Mouse (Mus musculus): ENCODE measurements at regions not wholly inside any gene's neighbourhood (a gene's known extent, or its start where the extent isn't known, plus 50 kb on each side); places are given as distances from the start of the nearest gene placed in this dataset.
A peak's percentile ranks its signal among the peaks of the same experiment; 100 is the strongest.

DNA sequence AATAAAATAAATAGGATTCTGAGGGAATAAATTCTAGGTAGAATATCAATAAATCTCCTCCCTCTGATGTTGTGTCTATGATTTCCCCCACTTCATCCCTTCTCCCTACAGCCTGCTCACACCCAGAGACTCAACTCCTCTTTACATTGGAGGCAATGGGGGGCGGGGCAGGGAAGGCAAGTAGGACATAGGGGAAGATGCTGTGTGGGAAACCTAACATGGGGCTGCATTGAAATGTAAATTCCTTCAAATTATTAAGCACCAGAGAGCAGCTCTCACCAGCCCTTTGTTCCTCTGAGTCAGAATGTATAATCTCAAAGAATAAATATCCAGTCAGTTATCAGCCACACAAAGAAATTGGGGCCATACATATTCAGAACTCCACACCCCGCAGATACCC is 91.6 kb downstream of the Nuf2 start:
- no peak overlapping the region for H3K27ac ChIP-seq (ENCODE audit: low read length)
- peaks cover 2% of the 10 kb centered on the region; the same call in 1 of the 2 replicates for H3K4me1 ChIP-seq (ENCODE audit: control insufficient read depth, insufficient read depth, low read length)
- ATAC-seq, result peak; percentile 54

DNA sequence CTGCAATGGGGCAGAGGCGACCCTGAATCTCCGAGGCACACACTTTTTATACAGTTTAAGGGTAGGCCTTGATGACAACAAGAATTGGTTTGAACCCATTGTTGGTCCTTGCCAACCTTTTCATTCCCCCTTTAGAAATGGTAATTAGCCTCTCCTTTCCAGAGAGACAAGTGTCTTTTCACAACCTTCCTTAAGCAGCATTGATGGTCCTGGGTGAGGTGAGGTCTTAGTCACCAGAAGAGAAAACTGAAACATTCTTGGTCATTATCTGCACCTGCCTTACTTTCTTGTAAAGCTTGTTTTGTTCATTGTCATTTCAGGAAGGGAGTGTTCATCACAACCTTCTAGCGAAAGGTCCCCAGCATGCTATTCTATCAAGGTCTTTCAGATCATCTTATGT is 93.3 kb downstream of the Nuf2 start:
- WGBS, result 69% methylated on average over 3 of the region's 3 CpGs

More for the DNA sequence above, 91.6 kb downstream of the Nuf2 start:
- no peaks in the 10 kb centered on the region for H3K36me3 ChIP-seq (ENCODE audit: control insufficient read depth, insufficient read depth, low read length)
- H3K4me2 ChIP-seq (ENCODE audit: low read length), result no peak overlapping the region
- no peak overlapping the region for H3K4me3 ChIP-seq (ENCODE audit: low read depth, low read length)
- H3K9ac ChIP-seq (ENCODE audit: low read depth, low read length), result no peak overlapping the region
- no peaks in the 10 kb centered on the region for H3K27me3 ChIP-seq (ENCODE audit: control insufficient read depth, insufficient read depth, low read depth, low read length)
- 31% methylated on average over 2 of the region's 2 CpGs for WGBS
- no peaks in the 10 kb centered on the region for H3K9me3 ChIP-seq (replicated peaks; ENCODE audit: control insufficient read depth, low read length, poor library complexity, severe bottlenecking)

DNA sequence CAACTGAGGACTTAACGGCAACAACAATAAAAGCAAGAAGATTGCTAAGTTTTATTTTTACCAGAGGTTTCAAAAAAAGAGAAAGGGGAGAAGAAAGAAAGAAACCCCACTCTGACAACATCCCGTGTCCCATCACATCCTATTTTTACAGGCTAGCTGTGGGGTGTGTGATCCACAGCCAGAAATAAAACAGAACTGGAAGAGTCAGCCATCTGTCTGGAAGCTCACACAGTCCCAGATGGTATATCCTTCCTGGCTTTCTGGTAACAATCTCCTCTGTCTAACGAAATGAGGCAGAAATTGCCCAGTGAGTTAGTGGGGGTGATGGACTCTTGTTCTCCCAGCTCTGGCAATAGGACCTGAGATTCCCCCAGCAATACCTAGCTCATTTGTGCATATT is 108.9 kb downstream of the Nuf2 start:
- Histone ChIP-seq H3K27ac (ENCODE audit: low read length) (no peak overlapping the region), H3K9me3 (replicated peaks; ENCODE audit: control insufficient read depth, low read length, poor library complexity, severe bottlenecking) (no peaks in the 10 kb centered on the region), H3K4me2 (ENCODE audit: low read length) (no peak overlapping the region), H3K9ac (ENCODE audit: low read depth, low read length) (no peak overlapping the region), H3K4me1 (ENCODE audit: control insufficient read depth, insufficient read depth, low read length) (peaks cover 6% of the 10 kb centered on the region; the same call in 1 of the 2 replicates), H3K36me3 (ENCODE audit: control insufficient read depth, insufficient read depth, low read length) (no peaks in the 10 kb centered on the region), H3K4me3 (ENCODE audit: low read depth, low read length) (no peak overlapping the region), H3K27me3 (ENCODE audit: control insufficient read depth, insufficient read depth, low read depth, low read length) (no peaks in the 10 kb centered on the region)
- 78% methylated on average over 3 of the region's 3 CpGs for WGBS
- ATAC-seq, result no peak

More for the DNA sequence above, 93.3 kb downstream of the Nuf2 start:
- H3K9me3 ChIP-seq (replicated peaks; ENCODE audit: control insufficient read depth, low read length, poor library complexity, severe bottlenecking), result no peaks in the 10 kb centered on the region
- H3K4me2 ChIP-seq (ENCODE audit: low read length), result no peak overlapping the region
- no peaks in the 10 kb centered on the region for H3K36me3 ChIP-seq (ENCODE audit: control insufficient read depth, insufficient read depth, low read length)
- H3K27me3 ChIP-seq (ENCODE audit: control insufficient read depth, insufficient read depth, low read depth, low read length), result no peaks in the 10 kb centered on the region
- no peak overlapping the region for H3K4me3 ChIP-seq (ENCODE audit: low read depth, low read length)
- no peak overlapping the region for H3K27ac ChIP-seq (ENCODE audit: low read length)
- no peak overlapping the region for H3K9ac ChIP-seq (ENCODE audit: low read depth, low read length)
- ATAC-seq, result no peak
- H3K4me1 ChIP-seq (ENCODE audit: control insufficient read depth, insufficient read depth, low read length), result peaks cover 2% of the 10 kb centered on the region; the same call in 1 of the 2 replicates

DNA sequence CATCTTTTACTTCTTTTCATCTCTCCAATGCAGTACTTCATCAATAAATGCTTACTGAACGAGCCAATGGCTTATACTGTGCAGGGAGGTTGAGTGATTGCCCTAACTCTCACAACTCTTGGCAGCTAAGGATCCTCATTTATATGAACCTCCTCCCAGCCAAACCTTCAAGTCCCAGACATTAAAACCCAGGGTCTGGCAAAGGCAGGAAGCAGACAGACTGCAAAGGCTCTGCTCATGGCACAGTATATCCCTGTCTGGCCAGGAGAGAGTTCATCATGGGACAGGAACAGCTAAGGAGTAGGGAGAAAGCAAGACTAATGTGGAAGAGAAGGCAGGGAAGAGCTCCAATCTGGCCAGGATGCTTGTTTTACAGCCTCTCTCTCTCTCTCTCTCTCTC is 109.6 kb downstream of the Nuf2 start:
- H3K9me3 ChIP-seq (replicated peaks; ENCODE audit: control insufficient read depth, low read length, poor library complexity, severe bottlenecking), result no peaks in the 10 kb centered on the region
- H3K9ac ChIP-seq (ENCODE audit: low read depth, low read length), result no peak overlapping the region
- H3K4me3 ChIP-seq (ENCODE audit: low read depth, low read length), result no peak overlapping the region
- H3K27me3 ChIP-seq (ENCODE audit: control insufficient read depth, insufficient read depth, low read depth, low read length), result no peaks in the 10 kb centered on the region
- WGBS, result 62% methylated on average over 1 of the region's 1 CpGs
- peaks cover 6% of the 10 kb centered on the region; the same call in 1 of the 2 replicates for H3K4me1 ChIP-seq (ENCODE audit: control insufficient read depth, insufficient read depth, low read length)
- no peak overlapping the region for H3K27ac ChIP-seq (ENCODE audit: low read length)
- H3K36me3 ChIP-seq (ENCODE audit: control insufficient read depth, insufficient read depth, low read length), result no peaks in the 10 kb centered on the region
- ATAC-seq, result no peak
- H3K4me2 ChIP-seq (ENCODE audit: low read length), result no peak overlapping the region

DNA sequence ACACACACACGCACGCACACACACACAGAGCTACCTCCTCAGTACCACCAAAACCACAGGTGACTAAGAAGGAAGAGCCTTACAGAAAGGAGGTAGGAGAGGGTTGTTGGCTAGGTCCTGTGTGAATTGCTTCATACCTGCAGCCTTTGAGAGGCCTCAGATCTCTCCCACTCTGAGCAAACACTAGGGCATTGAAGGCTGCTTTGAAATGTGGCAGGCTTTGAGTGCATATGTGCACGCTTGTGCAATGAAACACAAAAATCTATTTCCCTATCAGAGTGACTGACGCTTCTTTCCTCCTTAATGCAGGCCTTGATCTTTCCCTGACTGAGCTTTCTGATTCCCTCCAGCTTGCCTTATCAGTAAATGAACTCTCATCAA is 112.6 kb downstream of the Nuf2 start:
- ATAC-seq, result peak; percentile 85
- Histone ChIP-seq H3K9me3 (replicated peaks; ENCODE audit: control insufficient read depth, low read length, poor library complexity, severe bottlenecking) (no peaks in the 10 kb centered on the region), H3K4me3 (ENCODE audit: low read depth, low read length) (no peak overlapping the region), H3K9ac (ENCODE audit: low read depth, low read length) (no peak overlapping the region), H3K4me2 (ENCODE audit: low read length) (no peak overlapping the region), H3K36me3 (ENCODE audit: control insufficient read depth, insufficient read depth, low read length) (no peaks in the 10 kb centered on the region), H3K27me3 (ENCODE audit: control insufficient read depth, insufficient read depth, low read depth, low read length) (no peaks in the 10 kb centered on the region), H3K27ac (ENCODE audit: low read length) (peak overlapping the region; percentile 17; the same call in 1 of the 2 replicates), H3K4me1 (ENCODE audit: control insufficient read depth, insufficient read depth, low read length) (peaks cover 6% of the 10 kb centered on the region; the same call in 1 of the 2 replicates)
- 50% methylated on average over 4 of the region's 4 CpGs for WGBS

DNA sequence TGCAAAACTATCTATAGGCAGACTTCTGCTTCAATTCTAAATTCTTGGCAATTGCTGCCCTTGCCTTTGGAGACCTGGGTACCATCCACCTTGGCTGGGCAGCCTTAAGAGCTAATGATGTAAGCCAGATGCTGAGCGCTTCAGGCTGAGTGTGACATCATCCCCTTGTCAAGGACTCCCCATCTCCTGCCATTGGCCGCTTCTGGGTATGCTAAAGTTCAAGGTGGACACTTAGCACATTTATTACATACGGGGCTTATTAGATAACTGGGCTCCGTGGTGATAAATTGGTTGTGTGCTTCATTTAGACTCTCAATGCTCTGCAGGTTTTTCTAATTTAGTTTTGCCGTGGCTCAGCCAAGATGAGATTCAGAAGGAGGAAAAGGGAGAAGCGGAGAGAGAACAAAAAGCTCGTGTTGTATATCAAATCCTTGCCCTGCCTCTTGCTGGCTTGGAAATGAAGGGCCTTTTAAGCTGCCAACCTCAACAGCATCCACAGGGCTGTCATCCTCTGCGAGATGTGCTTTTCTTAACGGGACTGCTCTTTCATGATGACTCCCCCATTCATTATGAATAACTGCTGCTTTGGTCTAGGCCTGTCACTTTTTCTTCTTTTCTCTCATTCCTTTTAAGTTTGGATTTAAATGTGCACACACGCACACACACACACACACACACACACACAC is 113.1 kb downstream of the Nuf2 start:
- ATAC-seq, result peak; percentile 42; the same call in 1 of the 2 replicates
- WGBS, result 67% methylated on average over 10 of the region's 10 CpGs
- peak overlapping the region; percentile 17 for H3K27ac ChIP-seq (ENCODE audit: low read length)

DNA sequence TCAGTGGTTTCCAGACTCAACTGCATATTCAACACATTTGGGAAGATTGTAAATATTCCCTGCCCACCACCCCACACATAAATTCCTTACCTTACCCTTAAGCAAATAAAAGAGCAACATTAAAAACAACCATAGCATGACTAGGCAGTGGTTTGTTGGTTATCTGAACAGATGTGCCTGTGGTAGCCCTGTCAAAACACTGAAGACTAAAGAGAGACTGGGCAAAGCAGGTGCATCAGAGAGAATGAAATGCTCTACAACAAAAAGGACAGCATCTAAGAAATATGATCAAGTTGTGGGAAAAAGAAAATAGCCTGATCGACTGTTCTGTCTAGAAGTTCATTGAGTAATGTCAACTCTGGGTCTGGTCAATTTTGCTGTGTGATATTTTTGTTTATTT is 114.6 kb downstream of the Nuf2 start:
- ATAC-seq, result no peak
- H3K4me3 ChIP-seq (ENCODE audit: low read depth, low read length), result no peak overlapping the region
- H3K4me2 ChIP-seq (ENCODE audit: low read length), result no peak overlapping the region
- peaks cover 6% of the 10 kb centered on the region; the same call in 1 of the 2 replicates for H3K4me1 ChIP-seq (ENCODE audit: control insufficient read depth, insufficient read depth, low read length)
- H3K9me3 ChIP-seq (replicated peaks; ENCODE audit: control insufficient read depth, low read length, poor library complexity, severe bottlenecking), result no peaks in the 10 kb centered on the region
- H3K9ac ChIP-seq (ENCODE audit: low read depth, low read length), result no peak overlapping the region
- no peaks in the 10 kb centered on the region for H3K27me3 ChIP-seq (ENCODE audit: control insufficient read depth, insufficient read depth, low read depth, low read length)
- H3K36me3 ChIP-seq (ENCODE audit: control insufficient read depth, insufficient read depth, low read length), result no peaks in the 10 kb centered on the region
- no peak overlapping the region for H3K27ac ChIP-seq (ENCODE audit: low read length)
- 94% methylated on average over 1 of the region's 1 CpGs for WGBS

More for the DNA sequence above, 113.1 kb downstream of the Nuf2 start:
- Histone ChIP-seq H3K27me3 (ENCODE audit: control insufficient read depth, insufficient read depth, low read depth, low read length) (no peaks in the 10 kb centered on the region), H3K4me1 (ENCODE audit: control insufficient read depth, insufficient read depth, low read length) (peaks cover 6% of the 10 kb centered on the region; the same call in 1 of the 2 replicates), H3K4me3 (ENCODE audit: low read depth, low read length) (no peak overlapping the region), H3K9ac (ENCODE audit: low read depth, low read length) (no peak overlapping the region), H3K9me3 (replicated peaks; ENCODE audit: control insufficient read depth, low read length, poor library complexity, severe bottlenecking) (no peaks in the 10 kb centered on the region), H3K4me2 (ENCODE audit: low read length) (no peak overlapping the region), H3K36me3 (ENCODE audit: control insufficient read depth, insufficient read depth, low read length) (no peaks in the 10 kb centered on the region)

DNA sequence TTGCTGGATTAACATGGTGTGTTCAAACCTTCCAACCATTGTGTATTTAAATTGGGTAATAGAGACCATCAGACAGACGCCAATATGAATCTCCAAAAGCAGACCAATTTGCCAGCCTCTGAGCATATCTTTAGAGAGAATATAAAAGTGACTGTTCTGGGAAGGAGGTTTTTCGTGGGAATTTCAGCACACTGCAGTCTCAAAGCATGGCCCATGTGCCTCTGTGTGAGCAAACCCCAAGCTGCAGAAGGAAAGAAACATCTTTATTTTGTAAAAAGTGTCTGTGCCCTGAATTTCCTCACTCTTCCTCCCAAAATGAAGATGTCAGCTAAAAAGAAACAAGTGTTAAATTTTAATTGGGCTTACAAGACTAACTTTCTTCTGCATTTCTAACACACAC is 123.1 kb downstream of the Nuf2 start:
- ATAC-seq, result no peak
- 72% methylated on average over 2 of the region's 2 CpGs for WGBS
- Histone ChIP-seq H3K27me3 (ENCODE audit: control insufficient read depth, insufficient read depth, low read depth, low read length) (no peaks in the 10 kb centered on the region), H3K36me3 (ENCODE audit: control insufficient read depth, insufficient read depth, low read length) (no peaks in the 10 kb centered on the region), H3K27ac (ENCODE audit: low read length) (no peak overlapping the region), H3K4me1 (ENCODE audit: control insufficient read depth, insufficient read depth, low read length) (no peaks in the 10 kb centered on the region), H3K4me3 (ENCODE audit: low read depth, low read length) (no peak overlapping the region), H3K9ac (ENCODE audit: low read depth, low read length) (no peak overlapping the region), H3K9me3 (replicated peaks; ENCODE audit: control insufficient read depth, low read length, poor library complexity, severe bottlenecking) (no peaks in the 10 kb centered on the region), H3K4me2 (ENCODE audit: low read length) (no peak overlapping the region)

DNA sequence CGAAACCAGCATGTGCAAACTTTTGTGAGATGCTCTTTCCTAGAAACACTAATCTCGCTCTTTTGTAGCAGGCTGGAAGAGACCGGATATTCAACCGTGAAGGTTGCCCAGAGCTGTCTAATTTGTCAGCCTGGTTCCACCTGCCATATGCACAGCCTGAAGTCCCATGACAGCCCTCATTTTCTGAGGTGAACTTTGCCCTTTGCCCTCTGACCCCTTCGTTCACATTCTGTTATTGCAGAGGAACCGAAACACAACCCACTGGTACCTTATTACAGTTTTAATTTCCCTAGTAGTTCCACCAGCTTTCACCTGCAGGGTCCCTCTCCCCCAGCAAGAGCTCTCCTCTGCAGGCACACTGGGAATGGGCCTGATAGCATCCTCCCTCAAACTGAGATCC is 130.4 kb downstream of the Nuf2 start:
- Histone ChIP-seq H3K9me3 (replicated peaks; ENCODE audit: control insufficient read depth, low read length, poor library complexity, severe bottlenecking) (no peaks in the 10 kb centered on the region), H3K4me1 (ENCODE audit: control insufficient read depth, insufficient read depth, low read length) (no peaks in the 10 kb centered on the region), H3K4me3 (ENCODE audit: low read depth, low read length) (no peak overlapping the region), H3K4me2 (ENCODE audit: low read length) (no peak overlapping the region), H3K27me3 (ENCODE audit: control insufficient read depth, insufficient read depth, low read depth, low read length) (no peaks in the 10 kb centered on the region), H3K9ac (ENCODE audit: low read depth, low read length) (no peak overlapping the region), H3K36me3 (ENCODE audit: control insufficient read depth, insufficient read depth, low read length) (no peaks in the 10 kb centered on the region), H3K27ac (ENCODE audit: low read length) (no peak overlapping the region)
- 53% methylated on average over 6 of the region's 6 CpGs for WGBS
- no peak for ATAC-seq

Measured in midbrain, embryonic 16.5 days (tissue).